Mouse (Mus musculus): Measurements from ENCODE around the gene Setd3.

- TF ChIP-seq POLR2A (IDR thresholded peaks at IDR 0.05; ENCODE audit: low read depth, low read length): no peak
- no peak for TF ChIP-seq CTCF (IDR thresholded peaks at IDR 0.05; ENCODE audit: extremely low read depth, insufficient read depth, insufficient read length, insufficient replicate concordance)
Observed at GRCm38 (mm10) chr12:108226941-108227340, 47.8 kb upstream of the Setd3 start.
